Mouse (Mus musculus) C2C12 (cell line): ENCODE data around the gene Acacb. TPM values are rescaled to one million over a fixed set of nuclear protein-coding genes. Genes with fewer than 3 reads are reported as not detected.

Experiments
- H3K27me3 ChIP-seq: one replicate; pipeline ENCODE4 v1.6.1; 2011; ENCODE audit not compliant: control insufficient read depth, insufficient read depth, insufficient read length
- H3K36me3 ChIP-seq: one replicate; pipeline ENCODE4 v1.6.1; 2011; ENCODE audit not compliant: control insufficient read depth, insufficient read depth
- H3K4me3 ChIP-seq: one replicate; pipeline ENCODE4 v1.5.1; 2011; ENCODE audit warnings: mild to moderate bottlenecking, control low read depth; ENCODE audit not compliant: poor library complexity, insufficient read depth, severe bottlenecking
- H3K79me2 ChIP-seq: one replicate; pipeline ENCODE4 v1.6.1; 2011; ENCODE audit not compliant: control insufficient read depth, insufficient read depth
- H3K79me3 ChIP-seq: one replicate; pipeline ENCODE4 v1.6.1; 2011; ENCODE audit warnings: low read depth, control low read depth
- H3ac ChIP-seq: one replicate; pipeline ENCODE3; 2011; ENCODE audit warnings: low read depth; ENCODE audit not compliant: control insufficient read depth, insufficient read length
- CEBPB ChIP-seq: IDR thresholded peaks from one replicate; pipeline ENCODE4 v1.6.1; 2011; ENCODE audit warnings: low read depth, mild to moderate bottlenecking, control low read depth, moderate library complexity
- CTCF ChIP-seq: IDR thresholded peaks from one replicate; pipeline ENCODE4 v1.5.1; 2011; ENCODE audit not compliant: control insufficient read depth, insufficient read depth, insufficient read length
- FOSL1 ChIP-seq: IDR thresholded peaks from one replicate; pipeline ENCODE4 v1.8.0; 2011; ENCODE audit warnings: mild to moderate bottlenecking, low read length; ENCODE audit not compliant: poor library complexity, insufficient read depth, severe bottlenecking
- MAX ChIP-seq: IDR thresholded peaks from one replicate; pipeline ENCODE4 v1.6.1; 2011; ENCODE audit warnings: mild to moderate bottlenecking, control low read depth
- MYOD1 ChIP-seq: IDR thresholded peaks from one replicate; pipeline ENCODE4 v1.6.1; 2011; ENCODE audit warnings: low read depth; ENCODE audit not compliant: control insufficient read depth, insufficient read length
- MYOG ChIP-seq: IDR thresholded peaks from one replicate; pipeline ENCODE4 v1.6.1; 2011; ENCODE audit not compliant: control insufficient read depth, insufficient read length; ENCODE audit errors: extremely low read depth
- USF1 ChIP-seq: IDR thresholded peaks from one replicate; pipeline ENCODE4 v1.6.1; 2011; ENCODE audit warnings: low read depth, mild to moderate bottlenecking, control low read depth, moderate library complexity
- polyA plus RNA-seq: library from polyadenylated mRNA; unstranded; fragments of >200 nt; fragmentation: generic; extraction: Trizol; gene quantifications from one replicate; pipeline ENCODE4 v1.2.1, GENCODE M21; 2012; ENCODE audit warnings: missing spikeins

Gene Acacb
- polyA plus RNA-seq, 1 experiment: 0.26 TPM

DNA sequence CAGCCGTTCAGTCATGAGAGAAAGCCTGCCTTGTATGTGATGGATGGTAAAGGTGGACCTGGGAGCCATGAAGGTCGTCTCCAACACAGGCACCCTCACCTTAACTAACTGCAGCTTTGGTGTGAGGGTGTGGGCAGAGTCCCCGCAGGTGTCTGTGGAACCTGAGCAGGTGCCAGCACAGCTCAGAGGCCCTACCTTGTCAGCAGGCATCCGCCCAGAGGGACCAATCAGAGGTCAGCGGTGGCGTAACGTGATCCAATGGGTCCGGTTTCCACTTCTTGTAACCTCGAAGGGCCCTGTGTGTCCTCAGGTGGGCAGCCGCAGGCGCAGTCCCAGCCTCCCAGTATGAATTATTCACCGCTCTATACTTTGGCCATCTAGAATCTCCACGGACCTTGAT, 142.5 kb downstream of the Acacb start, which contains the start of gene Myo1h:
TSS of gene Myo1h (plus strand) at position 293 of the 400 bp plus-strand sequence.
- no peak within 1 kb of the TSS for H3ac ChIP-seq
- H3K36me3 ChIP-seq: no peaks in the 10 kb centered on the region
- H3K4me3 ChIP-seq: no peak within 1 kb of the TSS
- TF ChIP-seq CEBPB: no peak
- TF ChIP-seq CTCF: no peak
- TF ChIP-seq FOSL1: no peak
- TF ChIP-seq MYOG: no peak
- no peak for TF ChIP-seq MAX
- TF ChIP-seq MYOD1: no peak
- no peak for TF ChIP-seq USF1
- no peaks in the 10 kb centered on the region for H3K79me2 ChIP-seq
- H3K79me3 ChIP-seq: no peaks in the 10 kb centered on the region
- peaks cover 66% of the 10 kb centered on the region for H3K27me3 ChIP-seq

DNA sequence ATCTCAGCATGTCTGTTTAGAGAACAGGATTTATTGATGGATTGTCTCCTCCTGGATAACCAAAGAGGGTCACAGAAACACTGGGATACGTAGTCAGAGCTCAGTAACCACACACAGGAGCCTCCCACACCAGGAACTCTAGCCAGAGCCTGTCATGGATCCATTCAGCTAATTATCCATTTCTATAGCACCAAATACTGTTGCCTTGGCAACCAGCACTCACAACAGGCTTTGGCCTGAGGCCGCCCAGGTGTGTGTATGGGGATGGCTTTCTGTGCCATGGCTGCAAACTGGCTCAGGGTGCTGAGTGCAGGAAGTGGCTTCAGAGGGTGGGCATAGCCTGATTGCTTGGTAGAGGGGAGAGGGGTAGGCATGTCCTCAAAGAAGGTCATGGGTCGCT, 143.7 kb downstream of the Acacb start:
- no peaks in the 10 kb centered on the region for H3K79me2 ChIP-seq
- H3K79me3 ChIP-seq: no peaks in the 10 kb centered on the region
- TF ChIP-seq CTCF (no peak), MYOD1 (no peak), MYOG (no peak), USF1 (no peak), CEBPB (no peak), MAX (no peak), FOSL1 (no peak)
- H3ac ChIP-seq: no peak overlapping the region
- no peaks in the 10 kb centered on the region for H3K36me3 ChIP-seq
- H3K4me3 ChIP-seq: no peak overlapping the region
- peaks cover 70% of the 10 kb centered on the region for H3K27me3 ChIP-seq

- TF ChIP-seq MAX (no peak), CTCF (no peak), MYOD1 (no peak), CEBPB (no peak), FOSL1 (no peak)
- H3ac ChIP-seq: no peak overlapping the region
- H3K79me2 ChIP-seq: no peaks in the 10 kb centered on the region
- H3K79me3 ChIP-seq: no peaks in the 10 kb centered on the region
- peaks cover 64% of the 10 kb centered on the region for H3K27me3 ChIP-seq
- no peak overlapping the region for H3K4me3 ChIP-seq
- H3K36me3 ChIP-seq: no peaks in the 10 kb centered on the region
Observed at GRCm38 (mm10) chr5:114296693-114297631, 150.6 kb downstream of the Acacb start.

DNA sequence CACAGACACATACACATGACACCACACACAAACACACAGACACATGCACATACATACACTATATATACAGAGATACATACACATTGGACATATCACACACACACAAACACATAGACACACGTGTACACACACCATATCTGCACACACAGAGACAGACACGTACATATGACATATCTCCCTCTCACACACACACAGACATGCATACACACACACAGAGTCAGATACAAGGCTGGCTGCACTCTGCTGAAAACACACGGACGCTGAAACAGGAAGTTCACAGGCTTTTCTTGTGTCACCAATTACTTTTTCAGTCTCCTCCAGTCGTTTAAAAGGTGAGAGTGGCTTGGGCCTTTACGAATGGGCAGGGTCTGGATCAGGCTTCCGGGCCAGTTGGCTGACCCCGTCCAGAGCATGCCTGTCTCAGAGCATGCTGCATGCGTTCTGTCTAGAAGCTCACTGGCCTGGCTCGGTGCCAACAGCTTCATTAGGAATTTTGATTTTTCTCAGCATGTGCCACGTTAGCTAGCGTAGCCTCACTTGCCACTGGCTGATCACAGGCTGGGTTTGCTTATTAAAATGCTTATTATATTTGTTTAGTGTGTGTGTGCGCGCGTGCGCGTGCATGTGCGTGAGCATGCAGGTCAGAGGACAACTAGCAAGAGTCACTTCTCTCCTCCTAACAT, 152.0 kb downstream of the Acacb start:
- peaks cover 66% of the 10 kb centered on the region for H3K27me3 ChIP-seq
- TF ChIP-seq FOSL1 (no peak), MAX (no peak), USF1 (no peak), MYOG (no peak), CEBPB (no peak), MYOD1 (no peak), CTCF (no peak)

GRCm38 (mm10) chr5:114299156-114299855, 153.0 kb downstream of the Acacb start:
- Histone ChIP-seq H3K79me2 (no peaks in the 10 kb centered on the region), H3K36me3 (no peaks in the 10 kb centered on the region), H3K4me3 (no peak overlapping the region), H3K27me3 (peaks cover 69% of the 10 kb centered on the region), H3K79me3 (no peaks in the 10 kb centered on the region), H3ac (no peak overlapping the region)
- TF ChIP-seq FOSL1 (no peak), MYOD1 (no peak), CEBPB (no peak), USF1 (no peak), CTCF (no peak), MAX (no peak)

More for the DNA sequence above, 152.0 kb downstream of the Acacb start:
- no peaks in the 10 kb centered on the region for H3K79me2 ChIP-seq
- no peak overlapping the region for H3K4me3 ChIP-seq
- no peak overlapping the region for H3ac ChIP-seq
- H3K79me3 ChIP-seq: no peaks in the 10 kb centered on the region
- H3K36me3 ChIP-seq: no peaks in the 10 kb centered on the region
